Mouse (Mus musculus) common myeloid progenitor, adult 5-6 weeks (primary cell): ENCODE measurements at regions not wholly inside any gene's neighbourhood (a gene's known extent, or its start where the extent isn't known, plus 50 kb on each side); places are given as distances from the start of the nearest gene placed in this dataset.

ENCODE experiments used
- ATAC-seq: replicated peaks from 2 replicates; pipeline ENCODE4 v1.8.0; 2016; ENCODE audit warnings: low read depth, mild to moderate bottlenecking, moderate TSS enrichment, inconsistent platforms; ENCODE audit not compliant: poor library complexity, severe bottlenecking

DNA sequence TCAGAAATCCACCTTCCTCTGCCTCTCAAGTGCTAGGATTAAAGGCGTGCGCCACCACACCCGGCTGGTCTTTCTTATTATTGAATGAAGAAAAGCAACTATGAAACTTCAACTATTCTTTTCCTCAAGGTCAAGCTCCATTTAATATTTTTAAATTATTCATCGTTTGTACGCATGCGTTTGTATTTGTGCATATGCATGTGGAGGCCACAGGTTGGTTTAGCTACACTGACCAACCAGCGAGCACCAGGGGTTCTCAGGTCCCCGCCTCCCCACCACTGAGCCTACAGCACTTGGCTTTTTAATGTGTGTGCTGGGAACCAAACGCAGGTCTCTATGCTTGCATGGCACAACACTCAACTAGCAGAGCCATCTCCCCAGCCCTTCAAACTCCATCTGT, 51.0 kb upstream of the Tmem252 start:
- ATAC-seq = no peak

DNA sequence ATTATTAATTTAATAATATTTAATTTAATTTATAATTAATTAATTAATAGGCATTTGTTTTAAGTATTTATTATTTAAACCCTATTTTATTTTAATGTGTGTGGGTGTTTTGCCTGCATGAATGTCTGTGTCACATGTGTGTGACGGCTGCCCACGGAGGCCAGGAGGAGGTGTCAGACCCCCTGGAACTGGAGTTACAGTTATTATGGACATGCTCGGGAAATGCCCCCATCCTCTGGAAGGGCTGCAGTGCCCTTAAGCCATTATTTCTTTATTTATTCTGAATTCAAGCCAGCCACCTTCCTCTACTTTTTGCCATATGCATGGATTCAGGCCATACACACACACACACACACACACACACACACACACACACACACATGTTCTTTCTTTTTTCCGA, 51.5 kb upstream of the Tmem252 start:
- no peak for ATAC-seq

DNA sequence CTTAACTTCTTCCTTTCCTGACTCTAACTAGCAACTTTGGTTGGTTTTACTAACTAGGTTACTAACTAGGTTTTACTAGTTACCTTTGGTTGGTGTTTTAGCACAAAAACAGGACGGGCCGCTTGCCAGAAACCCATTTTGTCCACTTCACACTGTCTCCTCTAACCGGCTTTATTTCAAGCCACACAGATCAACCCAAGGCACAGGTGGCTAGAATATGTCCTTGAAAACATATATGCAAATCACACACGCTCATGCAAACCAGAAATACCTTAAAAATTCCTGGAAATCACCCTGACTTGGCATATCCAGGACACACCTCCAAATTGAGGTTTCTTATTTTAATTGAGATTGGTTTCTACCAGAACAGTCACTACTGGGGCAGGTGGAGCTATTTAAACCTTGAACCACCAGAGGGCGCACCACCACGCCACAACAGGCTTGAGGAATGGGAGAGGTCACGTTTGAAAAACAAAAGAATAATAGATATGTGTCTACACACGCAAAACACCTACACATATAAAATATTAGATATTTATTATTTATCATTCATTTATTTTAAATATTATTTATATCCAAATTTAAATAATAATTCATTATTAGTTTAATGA, 52.1 kb upstream of the Tmem252 start:
- peak; percentile 77 for ATAC-seq

DNA sequence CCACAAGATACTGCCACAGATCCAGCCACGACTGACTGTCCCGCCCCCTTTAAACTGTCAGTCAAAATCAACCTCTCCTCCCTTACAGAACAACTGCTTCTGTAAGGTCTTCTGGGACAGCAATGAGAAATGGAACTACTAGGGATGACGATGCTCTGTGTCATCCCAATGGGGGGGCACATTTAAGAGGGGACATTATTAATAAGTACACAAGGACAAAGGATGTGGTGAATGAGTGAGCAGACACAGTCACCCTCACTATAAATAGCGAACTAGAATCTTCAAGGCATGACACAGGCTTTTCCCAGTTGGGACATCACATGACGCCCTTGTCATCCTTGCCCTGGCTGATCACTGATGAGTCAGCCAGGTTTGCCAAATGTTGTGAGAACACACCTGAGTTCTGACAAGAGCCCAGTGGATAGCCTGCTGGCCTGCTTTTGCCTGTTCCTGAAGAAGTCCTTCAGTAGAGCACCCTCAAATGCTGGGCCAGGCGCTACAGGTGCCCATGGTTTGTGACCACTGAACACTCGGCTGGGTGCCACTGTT, 58.0 kb upstream of the Tmem252 start:
- ATAC-seq = no peak

DNA sequence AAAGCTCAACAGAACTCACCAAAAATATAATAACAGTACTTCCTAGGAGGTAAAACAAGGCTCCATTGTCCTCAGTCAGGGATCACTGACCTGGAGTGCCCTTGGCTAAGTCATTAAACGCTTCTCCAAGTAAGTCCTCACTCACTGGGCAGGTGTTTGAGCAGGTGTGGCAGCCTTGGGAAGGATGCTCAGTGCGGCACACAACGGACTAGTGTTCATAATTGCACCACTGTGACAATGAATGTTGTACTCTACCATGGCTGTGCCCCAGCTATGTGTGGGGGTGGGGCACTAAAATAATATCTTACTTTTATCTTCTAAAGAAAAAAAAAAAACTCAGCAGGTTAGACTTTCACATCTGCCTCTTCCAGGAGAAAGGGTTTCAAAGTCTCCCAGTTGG, 52.2 kb upstream of the Pip5k1b start:
- no peak for ATAC-seq

DNA sequence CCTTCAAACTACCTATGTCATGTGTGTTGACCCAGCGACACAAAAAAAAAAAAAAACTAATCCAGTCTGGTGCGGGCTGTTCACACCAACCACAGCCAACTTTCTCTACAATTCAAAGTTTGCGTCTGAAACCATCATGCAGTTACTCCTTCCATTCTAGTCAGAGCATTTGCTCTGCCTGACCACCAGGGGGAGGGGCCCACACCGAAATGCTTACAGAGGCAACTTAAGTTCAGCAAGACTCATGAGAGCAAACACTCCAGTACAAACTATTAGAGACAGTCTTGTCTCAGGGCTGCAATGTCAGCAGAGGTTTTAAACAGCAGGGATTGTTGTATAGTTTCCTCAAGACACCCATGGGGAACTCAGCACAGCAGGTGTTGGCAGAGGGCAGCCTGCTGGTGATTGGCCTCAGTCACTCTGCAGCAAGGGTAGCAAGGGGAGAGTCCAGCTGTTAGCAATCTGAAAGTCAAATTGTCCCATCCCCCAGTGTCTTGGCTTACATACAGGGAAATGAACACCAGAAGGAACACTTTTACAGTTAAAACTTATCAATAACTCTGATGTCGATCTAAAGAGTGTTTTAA, 50.8 kb upstream of the Pip5k1b start:
- peak; percentile 62 for ATAC-seq
